Mouse (Mus musculus) brain, embryonic 14.5 days (tissue): ENCODE results near the gene Zfp740. TPM values are rescaled to one million over a fixed set of nuclear protein-coding genes. Genes with fewer than 3 reads are reported as not detected.

Experiments used
- DNase-seq: peaks from one replicate; pipeline ENCODE4 v3.0.0-alpha.2; 2011; ENCODE audit warnings: low read depth
- CTCF ChIP-seq: fragments of 200-500 bp; IDR thresholded peaks from 2 replicates; pipeline ENCODE4 v1.5.1; 2012; ENCODE audit warnings: inconsistent platforms, mild to moderate bottlenecking, moderate library complexity, borderline replicate concordance; ENCODE audit not compliant: insufficient read depth, insufficient read length; ENCODE audit errors: extremely low read depth
- POLR2A ChIP-seq: fragments of 200-500 bp; IDR thresholded peaks from 2 replicates; pipeline ENCODE4 v1.6.1; 2012; ENCODE audit warnings: mild to moderate bottlenecking, inconsistent platforms, borderline replicate concordance; ENCODE audit not compliant: poor library complexity, insufficient read depth, insufficient read length, severe bottlenecking; ENCODE audit errors: extremely low read depth
- polyA plus RNA-seq: library from polyadenylated mRNA; depleted of rRNA; stranded (reverse); fragments of >200 nt; gene quantifications from 2 replicates; pipeline ENCODE4 v1.2.3, GENCODE M21; 2012

Gene Zfp740
- polyA plus RNA-seq, 1 experiment = 91.1 TPM

DNA sequence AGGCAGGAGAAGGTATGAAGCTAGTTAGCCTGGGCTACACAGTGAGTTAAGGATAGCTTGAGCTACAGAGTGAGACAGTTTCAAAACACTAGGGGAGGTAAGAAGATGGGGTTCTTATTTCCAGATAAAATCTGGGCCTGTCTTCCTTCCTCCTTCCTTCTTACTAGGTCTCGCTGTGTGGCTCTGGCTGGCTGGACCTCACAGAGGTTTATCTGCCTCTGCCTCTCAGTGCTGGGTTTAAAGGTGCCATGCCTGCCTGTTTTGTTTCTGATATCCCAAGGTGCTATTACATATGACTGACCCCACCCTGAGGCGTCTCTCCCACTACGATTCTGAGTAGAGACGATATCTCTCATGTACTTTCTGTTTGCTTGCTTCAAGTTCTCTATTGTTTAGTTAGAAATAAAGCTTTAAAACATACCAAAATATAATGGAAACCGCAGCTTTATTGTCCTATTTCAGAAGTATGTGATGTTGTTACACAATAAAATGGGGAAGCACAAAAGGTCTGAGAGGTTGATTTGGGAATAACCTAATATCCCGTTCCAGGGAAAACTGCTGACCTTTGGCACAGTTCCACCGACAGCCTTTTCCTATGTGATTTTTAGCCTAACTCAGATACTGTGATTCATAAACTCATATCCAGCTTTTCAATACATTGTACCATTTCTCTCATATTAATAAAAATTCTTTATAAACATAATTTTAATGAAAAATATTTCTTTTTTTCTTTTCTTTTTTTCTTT is 26.3 kb upstream of the Zfp740 start:
- no peak for DNase-seq

DNA sequence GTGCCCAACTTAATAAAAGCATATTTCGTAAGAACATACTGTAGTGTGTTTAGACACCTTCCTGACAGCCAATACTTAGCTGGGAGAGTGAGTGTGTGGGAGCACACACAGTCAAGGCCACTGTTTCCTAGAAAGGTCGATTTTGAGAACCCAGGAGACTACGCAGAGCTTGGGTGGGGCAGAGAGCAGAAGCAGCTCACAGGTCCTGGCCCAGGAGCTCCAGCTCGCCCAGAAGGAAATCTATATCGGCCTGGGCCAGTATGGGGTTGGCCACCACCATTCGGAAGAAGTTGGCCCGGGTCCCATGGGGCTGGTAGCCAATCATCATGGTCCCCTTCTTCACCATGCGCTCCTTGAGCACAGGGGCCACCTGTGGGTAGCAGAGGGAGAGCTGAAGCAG is 25.6 kb upstream of the Zfp740 start:
- TF ChIP-seq CTCF (no peak), POLR2A (no peak)
- DNase-seq = no peak

More for the DNA sequence above, 26.3 kb upstream of the Zfp740 start:
- no peak for TF ChIP-seq CTCF
- TF ChIP-seq POLR2A = no peak

DNA sequence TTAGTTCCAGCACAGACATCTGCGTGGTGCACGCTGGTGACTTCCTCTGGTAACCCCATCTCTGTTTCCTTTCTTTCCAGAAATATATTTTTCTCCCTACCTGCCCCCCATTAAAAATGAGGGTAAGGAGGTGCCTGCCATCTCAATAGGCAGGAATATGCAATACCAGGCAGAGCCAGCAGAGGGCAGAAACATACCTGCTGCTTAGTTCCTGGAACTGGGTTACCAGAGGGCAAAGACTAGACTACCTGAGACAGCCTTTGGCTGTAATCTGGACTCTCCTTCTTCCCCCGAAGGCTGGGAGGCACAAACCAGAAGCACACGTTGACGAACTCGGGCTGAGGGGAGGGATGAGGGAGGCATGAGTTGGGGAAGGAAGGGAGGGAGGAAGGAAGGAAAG is 24.8 kb upstream of the Zfp740 start:
- TF ChIP-seq POLR2A (no peak), CTCF (peak; percentile 81; the same call in 1 of the 2 replicates)
- DNase-seq = peak; percentile 70

DNA sequence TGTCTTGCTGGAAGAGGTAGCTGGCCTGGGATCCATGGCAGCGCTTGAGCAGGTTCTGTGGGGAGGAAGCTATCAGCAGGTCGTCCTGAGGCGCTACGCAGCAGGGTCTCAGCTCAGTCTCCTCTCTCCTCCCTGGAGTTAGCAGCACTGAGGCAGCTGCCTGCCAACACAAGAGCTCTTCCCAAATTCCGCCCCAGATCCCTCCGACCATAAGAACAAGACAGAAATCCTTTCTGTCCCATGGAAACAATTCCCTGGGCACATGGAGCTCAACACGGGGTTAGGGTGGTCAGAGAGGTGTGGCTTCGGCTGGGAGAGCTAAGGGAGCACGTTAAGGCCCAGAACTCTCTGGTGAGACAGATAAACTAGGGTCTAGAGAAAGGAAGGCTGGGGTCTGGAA is 23.9 kb upstream of the Zfp740 start:
- TF ChIP-seq CTCF = no peak
- no peak for TF ChIP-seq POLR2A
- no peak for DNase-seq

DNA sequence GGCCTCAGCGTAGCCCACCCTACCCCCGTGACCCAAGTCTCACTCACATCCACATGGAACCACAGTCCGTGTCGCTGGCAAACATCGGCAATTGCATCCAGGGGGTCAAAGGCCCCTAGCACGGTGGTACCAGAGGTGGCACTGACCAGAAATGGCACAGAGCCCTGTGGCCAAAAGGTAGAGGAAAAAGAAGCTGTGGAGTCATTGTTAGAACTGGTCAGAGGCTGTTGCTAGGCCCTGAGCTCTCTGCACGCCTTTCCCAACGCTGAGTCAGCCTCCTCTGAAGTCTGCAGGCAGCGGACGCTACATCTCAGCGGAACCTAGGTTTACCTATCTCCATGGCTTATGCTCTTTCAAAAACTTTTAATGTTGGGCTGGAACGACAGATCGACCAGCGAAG is 23.1 kb upstream of the Zfp740 start:
- TF ChIP-seq CTCF = no peak
- DNase-seq = no peak

DNA sequence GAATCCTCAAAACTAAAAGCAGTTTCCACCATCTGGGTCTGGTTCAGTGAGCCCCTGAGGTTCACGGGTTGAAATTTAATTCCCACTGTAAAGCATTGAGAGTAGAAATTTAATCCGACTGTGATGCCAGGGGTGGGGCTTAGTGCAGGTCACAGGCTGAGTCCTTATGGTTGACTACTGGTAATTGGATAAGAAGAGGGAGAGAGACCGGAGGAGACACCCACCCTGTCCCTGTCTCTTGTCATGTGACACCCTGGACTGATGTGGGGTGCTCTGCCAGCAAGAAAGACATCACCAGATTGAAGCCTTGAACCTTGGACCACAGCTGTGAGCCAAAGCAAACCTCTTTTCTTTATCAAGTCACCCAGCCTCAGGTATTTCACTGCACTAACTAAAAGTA is 20.0 kb upstream of the Zfp740 start:
- TF ChIP-seq POLR2A (no peak), CTCF (no peak)
- no peak for DNase-seq

DNA sequence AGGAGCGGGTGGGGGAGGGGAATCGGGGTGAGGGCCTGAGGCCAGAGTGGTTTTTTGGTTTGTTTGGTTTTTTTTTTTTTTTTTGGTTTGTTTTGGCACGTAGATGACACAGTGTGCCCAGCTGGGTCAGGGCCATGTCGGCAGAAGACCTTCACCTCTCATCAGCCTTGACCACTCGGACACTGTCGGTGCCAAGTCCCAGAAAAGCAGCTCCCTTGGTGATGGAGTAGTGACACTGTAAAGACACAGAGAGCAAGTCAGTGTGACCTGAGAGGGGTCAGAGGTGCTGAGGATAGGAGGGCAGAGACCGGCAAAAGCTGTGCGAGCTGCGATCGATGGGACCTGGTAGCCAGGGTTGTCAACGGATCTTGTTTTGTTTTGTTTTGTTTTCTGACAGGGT is 16.8 kb upstream of the Zfp740 start:
- TF ChIP-seq POLR2A (no peak), CTCF (no peak)
- no peak for DNase-seq

DNA sequence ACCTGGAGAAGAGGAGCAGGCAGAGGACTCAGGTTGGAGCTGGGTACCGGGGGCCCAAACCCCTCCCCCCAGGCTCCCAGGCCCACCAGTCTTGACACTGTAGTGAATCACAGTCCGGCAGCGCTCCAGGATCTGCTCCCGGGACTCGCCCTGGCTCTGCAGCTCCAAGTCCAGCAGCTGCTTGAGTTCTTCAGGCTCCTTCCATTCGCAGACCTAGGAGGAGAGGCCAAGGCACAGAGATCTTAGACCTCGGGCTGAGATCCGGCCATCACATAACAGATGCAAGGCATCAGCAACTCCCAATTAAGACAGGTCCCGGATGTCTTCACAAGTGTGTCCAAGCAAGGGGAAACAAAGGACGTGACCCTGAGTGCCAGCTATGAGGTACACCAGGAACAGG is 15.0 kb upstream of the Zfp740 start:
- no peak for DNase-seq
- TF ChIP-seq CTCF (no peak), POLR2A (no peak)

DNA sequence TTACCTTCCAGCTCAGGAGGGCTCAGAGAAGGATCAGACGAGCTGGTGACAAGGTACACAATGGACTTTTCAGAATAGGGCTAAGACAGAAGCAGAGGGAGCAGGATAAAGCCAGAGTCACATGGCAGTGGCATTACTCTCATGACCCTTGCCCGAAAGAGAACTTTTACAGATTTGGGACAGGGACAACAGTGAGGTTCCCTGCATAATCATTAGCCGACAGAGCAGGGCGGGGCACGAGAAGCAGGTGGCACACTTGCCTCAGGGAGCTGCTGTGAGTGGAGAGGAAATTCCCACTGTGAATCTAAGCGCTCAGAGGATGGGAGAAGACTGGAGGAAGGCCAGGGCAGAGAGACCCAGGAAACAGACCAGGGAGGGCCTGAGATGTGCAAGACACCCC is 14.2 kb upstream of the Zfp740 start:
- no peak for DNase-seq
- TF ChIP-seq POLR2A = no peak
- TF ChIP-seq CTCF = no peak

DNA sequence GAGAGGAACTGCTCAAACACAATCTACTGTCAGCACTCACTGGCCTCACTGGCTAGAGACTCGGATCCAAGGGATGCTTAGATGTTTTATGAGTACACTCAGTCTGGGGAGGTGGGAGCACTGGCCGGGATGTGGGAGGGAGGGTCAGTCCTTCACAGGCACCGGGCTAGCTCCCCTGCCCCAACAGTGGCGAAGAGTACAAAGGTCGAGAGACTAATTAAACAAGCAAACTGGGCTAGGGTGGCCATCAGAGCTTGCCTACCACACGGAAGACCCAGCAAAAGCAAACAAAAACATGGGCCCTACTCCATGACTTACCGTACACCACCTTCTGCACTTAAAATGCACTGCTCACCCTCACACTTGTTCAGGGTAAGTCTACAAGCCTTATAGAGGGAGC is 11.3 kb upstream of the Zfp740 start:
- DNase-seq = no peak
- TF ChIP-seq CTCF (no peak), POLR2A (no peak)

DNA sequence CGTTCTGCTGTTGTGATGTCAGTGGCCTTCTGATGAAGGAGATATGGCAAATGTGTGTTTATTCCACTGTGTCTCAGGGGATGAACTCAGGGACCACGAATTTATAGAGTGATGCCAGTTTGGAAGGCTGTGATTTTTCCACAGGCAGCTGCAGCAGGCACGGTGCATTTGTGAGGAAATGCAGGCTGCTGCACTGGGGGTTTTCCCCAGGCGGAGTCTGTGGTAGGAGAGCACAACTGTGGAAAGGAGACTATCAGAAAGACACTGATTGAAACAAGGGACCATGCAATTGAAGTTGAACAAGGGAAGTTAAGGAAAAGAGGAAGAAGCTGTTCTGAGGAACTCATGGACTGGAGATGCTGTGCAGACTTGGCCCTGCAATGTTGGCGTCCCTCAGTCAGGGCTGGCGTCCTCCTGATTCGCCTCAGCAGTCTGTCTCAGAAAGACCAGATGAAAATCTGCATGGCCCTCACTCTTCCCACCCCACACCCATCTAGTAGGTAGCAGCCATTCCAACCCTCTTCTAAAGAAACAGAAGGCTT is 10.7 kb upstream of the Zfp740 start:
- TF ChIP-seq CTCF = no peak
- no peak for TF ChIP-seq POLR2A
- DNase-seq = no peak

DNA sequence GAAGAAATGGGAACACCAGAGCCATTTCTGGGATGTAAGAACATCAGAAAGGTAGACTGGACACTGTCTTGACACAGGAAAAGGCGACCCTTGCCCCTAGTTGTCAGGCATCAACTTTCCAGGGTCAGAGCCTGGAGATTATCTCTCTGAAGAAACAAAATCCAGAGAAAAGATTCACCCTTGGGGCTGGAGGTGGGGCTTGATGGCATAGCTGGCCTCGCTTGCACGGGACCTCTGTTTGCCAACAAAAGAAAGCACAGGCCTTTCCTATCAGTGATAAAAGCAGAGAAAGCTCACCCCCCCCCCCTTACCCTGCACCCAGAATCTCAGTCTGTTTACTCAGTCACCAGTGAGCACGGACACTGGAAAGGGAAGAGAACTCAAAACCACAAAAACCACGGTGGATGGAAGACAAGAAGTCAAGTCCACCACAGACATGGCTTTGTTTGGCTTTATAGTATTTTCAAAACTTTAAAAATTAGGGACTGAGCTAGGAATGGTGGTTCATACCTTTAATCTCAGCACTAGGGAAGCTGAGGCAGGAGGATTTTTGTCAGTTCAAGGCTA is 10.1 kb upstream of the Zfp740 start:
- no peak for DNase-seq
- no peak for TF ChIP-seq CTCF
- no peak for TF ChIP-seq POLR2A
